Mouse (Mus musculus) cerebellum, adult (tissue): Measurements from ENCODE around the gene Tifab.

Experiments used
- ATAC-seq: cut with Nextera tagmentation; 2 replicates; pipeline ENCODE4 v1.9.2; 2017; ENCODE audit warnings: mild to moderate bottlenecking, moderate library complexity, mixed read lengths; ENCODE audit not compliant: insufficient number of reproducible peaks, low FRiP score, low TSS enrichment

Tifab gene

GRCm38 (mm10) chr13:56181424-56181823 lies 2.7 kb upstream of the Tifab start:
- ATAC-seq, result no peak

DNA sequence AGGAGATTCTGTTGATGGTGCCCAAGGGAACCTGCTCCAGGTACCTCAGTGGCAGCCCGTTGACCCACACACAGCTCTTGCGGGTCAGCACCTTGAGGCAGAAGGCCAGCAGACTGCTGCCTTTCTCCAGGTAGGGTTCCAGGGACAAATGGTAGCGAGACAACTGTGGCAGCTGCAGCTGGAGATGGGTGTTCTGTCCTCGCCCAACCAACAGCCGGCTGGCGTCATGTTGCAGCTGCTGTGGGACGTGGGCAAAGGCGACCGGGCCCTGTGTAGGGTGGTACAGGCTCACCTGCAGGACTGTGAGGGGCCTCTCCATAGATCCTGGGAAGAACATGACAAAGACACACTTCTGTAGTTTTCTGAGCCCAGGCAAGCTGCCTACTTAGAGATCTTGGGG lies 2.4 kb downstream of the Tifab start:
- no peak for ATAC-seq

DNA sequence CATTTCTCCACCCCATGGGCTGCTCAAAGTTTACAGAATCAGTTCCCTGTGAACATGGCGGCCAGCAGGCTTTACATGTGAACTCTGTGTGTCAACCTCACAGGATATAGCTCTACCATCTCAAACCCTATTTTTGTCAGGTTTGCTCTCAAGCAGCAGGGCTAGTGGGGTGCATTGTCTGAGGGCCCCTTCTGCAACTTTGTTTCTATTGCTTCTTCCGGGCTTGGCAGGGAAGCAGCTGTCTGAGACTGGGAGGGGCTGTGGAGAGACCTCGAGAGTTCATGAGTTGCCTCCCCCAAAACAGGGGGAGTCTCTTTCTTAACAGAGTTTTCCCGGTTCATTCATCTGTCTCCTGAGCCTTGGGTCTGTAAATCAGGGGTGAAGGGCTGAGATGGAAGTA lies 2.8 kb downstream of the Tifab start:
- ATAC-seq, result no peak

DNA sequence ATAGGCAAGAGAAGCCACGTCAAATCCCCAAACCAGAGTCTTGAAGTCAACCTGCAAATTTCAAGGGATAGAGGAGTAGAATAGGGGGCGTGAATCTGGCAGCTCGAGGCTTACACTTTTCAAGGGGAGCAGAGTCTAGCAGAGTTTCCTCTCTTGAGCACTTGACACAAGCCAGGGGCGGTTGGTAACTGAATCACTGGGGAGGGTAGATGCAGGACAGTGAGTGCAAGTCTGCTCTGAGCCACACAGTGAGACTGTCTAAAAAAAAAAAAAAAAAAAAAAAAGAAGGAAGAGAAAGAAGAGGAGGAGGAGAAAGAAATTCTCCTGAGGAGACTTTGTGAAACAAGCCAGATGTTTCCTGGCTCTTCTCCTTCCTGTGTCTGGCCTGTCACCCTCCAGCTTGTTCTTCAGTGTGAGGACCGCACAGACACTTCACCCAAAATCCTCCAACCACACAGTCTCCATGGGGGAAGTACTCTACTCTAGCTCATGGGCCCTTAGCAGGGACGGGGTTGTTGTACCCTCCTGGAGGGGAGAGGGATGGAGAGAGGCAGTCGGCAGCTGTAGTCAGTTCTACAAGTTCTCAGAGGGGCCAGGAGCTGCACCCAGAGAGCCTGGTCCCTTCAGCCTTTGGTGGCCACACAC lies 5.7 kb downstream of the Tifab start:
- no peak for ATAC-seq

GRCm38 (mm10) chr13:56172106-56172505 lies 6.6 kb downstream of the Tifab start:
- ATAC-seq, result no peak

- ATAC-seq, result no peak
Observed at GRCm38 (mm10) chr13:56168403-56168781, 10.3 kb downstream of the Tifab start.

DNA sequence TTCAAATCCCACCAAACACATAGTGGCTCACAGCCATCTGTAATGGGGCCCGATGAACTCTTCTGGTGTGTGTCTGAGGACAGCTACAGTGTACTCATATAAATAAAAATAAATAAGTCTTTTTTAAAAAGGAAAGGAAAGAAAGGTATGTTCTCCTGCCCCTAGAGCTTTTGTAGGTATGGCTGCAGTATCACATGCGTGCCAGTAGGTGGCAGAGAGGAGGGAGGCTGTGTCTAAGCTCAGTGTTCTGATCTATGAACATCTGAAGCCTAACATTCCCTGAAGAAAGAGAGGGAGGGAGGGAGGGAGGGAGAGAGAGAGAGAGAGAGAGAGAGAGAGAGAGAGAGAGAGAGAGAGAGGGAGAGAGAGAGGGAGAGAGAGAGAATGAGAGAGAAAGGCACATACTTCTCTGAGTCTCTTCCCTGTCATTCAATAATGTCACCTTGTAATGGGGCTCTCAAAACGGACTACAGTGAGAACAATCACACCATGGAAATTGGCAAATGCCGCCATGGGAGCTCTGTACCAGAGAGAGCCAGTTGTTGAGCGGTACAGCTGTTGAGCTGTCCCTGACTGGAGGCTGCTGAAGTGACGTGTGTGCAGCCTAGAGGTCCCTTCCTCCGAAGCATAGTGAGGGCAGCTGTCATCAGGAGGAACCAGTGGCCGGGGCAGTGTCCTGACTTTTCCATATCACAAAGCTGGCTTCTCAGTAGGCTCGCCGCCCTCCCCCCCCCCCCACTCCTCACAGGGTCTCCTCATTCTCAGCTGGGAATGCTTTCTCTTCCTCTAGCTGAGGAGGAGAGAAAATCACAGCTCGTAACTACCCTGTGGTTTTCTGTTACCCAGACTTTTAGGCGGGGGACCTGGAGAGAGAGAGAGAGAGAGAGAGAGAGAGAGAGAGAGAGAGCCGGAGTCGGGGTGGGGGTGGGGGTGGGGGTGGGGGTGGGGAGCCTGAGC lies 11.0 kb downstream of the Tifab start:
- no peak for ATAC-seq

DNA sequence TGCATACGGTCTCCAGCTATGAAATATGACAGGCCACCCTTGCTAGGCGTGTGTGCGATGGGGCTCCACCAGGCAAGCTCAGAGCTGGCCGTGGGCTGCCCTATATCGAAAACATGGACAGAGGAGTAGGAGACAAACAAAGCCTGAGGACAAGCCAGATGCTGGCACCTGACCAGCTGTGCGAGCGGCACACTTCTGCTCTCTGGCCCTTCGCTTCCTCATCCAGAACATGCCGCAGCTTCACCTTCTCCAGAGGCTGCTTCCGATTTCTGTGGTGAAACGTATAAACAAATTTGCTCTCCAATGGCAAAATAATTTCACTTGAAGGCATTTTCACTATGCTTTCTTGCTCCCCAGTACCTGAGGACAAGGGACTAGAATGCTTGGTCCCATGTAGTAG lies 13.1 kb downstream of the Tifab start:
- ATAC-seq, result no peak

DNA sequence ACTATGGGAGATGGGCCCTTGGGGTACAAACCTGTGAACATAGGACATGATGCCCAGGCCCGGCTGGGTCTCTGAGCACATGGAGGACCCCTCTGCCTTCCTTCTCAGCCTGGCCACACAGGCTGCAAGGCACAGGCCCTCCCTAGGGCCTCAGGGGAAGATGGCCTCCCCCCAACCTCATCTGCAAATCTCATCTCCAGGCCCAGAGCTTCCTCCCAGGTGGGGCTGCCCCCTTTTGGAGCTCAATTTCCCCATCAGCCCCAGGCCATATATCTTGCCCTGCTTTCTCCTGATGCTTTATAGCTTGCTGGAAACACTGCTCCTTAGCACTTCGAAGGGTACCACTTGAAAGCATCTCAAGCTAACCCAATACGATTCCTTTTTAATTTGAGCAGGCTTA lies 14.3 kb downstream of the Tifab start:
- no peak for ATAC-seq

DNA sequence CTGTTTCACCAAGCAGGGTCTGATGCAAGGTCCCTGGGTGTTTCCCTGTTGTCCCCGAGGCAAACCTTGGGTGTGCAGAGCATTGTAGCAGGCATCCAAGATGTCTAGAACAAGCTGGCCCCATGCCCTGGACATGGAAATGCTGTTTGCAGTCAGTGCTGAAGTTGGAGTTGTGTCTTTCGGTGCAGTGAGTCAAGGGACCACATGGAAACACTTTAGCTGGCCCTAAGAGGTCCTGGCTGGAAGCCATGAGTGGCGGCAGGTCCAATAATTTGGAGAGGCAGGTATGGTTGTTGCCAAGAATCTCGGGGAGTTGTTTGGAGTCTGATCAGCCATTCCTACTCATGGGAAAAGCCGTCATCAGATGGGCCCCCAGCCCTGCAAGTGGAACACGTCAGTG lies 14.9 kb downstream of the Tifab start:
- ATAC-seq, result no peak

DNA sequence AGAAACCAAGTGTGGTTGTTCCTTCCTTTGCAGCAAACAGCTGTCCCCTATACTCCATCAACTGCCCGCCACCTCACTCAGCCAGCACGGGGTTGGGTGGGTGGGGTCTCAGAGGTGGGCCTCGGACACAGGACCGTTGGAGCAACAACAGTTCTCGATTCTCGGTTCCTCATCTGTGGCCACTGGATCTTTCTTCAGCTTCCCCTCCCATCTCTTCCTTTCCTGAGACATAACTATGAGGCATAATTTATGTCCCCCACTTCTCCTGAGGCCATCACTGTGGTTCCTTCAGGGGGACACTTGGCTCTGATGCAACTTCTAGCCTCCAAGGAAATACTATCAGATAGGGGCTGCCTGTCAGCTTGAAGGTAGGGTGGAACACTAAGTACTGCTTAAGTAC lies 15.8 kb downstream of the Tifab start:
- ATAC-seq, result no peak

- no peak for ATAC-seq
Observed at GRCm38 (mm10) chr13:56159614-56160363, 18.9 kb downstream of the Tifab start.

- ATAC-seq, result no peak
Observed at GRCm38 (mm10) chr13:56159016-56159601, 19.6 kb downstream of the Tifab start.

DNA sequence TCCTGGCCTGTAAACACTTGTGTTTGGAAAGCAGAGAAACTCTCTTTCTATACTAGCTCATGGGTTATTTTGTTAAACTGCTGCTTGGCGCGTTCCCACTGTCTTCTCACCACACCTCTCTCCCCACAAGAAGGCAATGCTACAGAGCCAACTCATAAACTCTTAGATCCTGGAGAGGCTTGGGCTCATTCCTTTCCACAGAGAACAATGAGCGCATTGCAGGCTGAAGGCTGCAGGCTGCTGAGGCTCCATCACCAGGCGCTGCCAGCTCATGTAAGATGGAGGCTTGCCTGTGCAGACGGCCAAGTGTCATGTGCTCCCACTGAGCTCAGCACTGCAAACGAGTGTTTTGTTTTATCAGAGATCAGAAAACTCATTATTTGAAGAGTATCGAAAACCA lies 23.0 kb downstream of the Tifab start:
- ATAC-seq, result no peak

- ATAC-seq, result no peak
Observed at GRCm38 (mm10) chr13:56155048-56155447, 23.6 kb downstream of the Tifab start.

GRCm38 (mm10) chr13:56152773-56153460 lies 25.8 kb downstream of the Tifab start:
- ATAC-seq, result no peak

GRCm38 (mm10) chr13:56151404-56152226 lies 27.1 kb downstream of the Tifab start:
- no peak for ATAC-seq

GRCm38 (mm10) chr13:56145523-56145922 lies 33.2 kb downstream of the Tifab start:
- no peak for ATAC-seq

GRCm38 (mm10) chr13:56144021-56144420 lies 34.7 kb downstream of the Tifab start:
- no peak for ATAC-seq
